Mouse (Mus musculus) heart, embryonic 13.5 days (tissue): ENCODE results near the gene Gm20517. TPM values are rescaled to one million over a fixed set of nuclear protein-coding genes. Genes with fewer than 3 reads are reported as not detected.

Experiments
- ATAC-seq: fragments of 200-750 bp; cut with Nextera tagmentation; 2 replicates; pipeline ENCODE4 v1.8.0; 2017; ENCODE audit warnings: moderate TSS enrichment; ENCODE audit not compliant: insufficient number of reproducible peaks, low FRiP score, low TSS enrichment; ENCODE audit errors: extremely low read depth
- H3K27ac ChIP-seq: fragments of 300-500 bp; sonication (generic); replicated peaks from 2 replicates; pipeline ENCODE4 v1.5.1; 2015; ENCODE audit warnings: moderate library complexity, mild to moderate bottlenecking, inconsistent platforms
- H3K27me3 ChIP-seq: fragments of 300-500 bp; sonication (generic); replicated peaks from 2 replicates; pipeline ENCODE4 v1.6.1; 2015; ENCODE audit warnings: mild to moderate bottlenecking, inconsistent platforms
- H3K36me3 ChIP-seq: fragments of 300-500 bp; sonication (generic); 2 replicates; pipeline ENCODE4 v1.6.1; 2015; ENCODE audit warnings: mild to moderate bottlenecking, inconsistent platforms
- H3K4me1 ChIP-seq: fragments of 300-500 bp; sonication (generic); 2 replicates; pipeline ENCODE4 v1.6.1; 2015; ENCODE audit warnings: inconsistent platforms
- H3K4me2 ChIP-seq: fragments of 300-500 bp; sonication (generic); 2 replicates; pipeline ENCODE4 v1.6.1; 2015; ENCODE audit warnings: inconsistent platforms, mild to moderate bottlenecking, moderate library complexity
- H3K4me3 ChIP-seq: fragments of 300-500 bp; sonication (generic); 2 replicates; pipeline ENCODE4 v1.5.1; 2015; ENCODE audit warnings: moderate library complexity, mild to moderate bottlenecking, inconsistent platforms
- H3K9ac ChIP-seq: fragments of 300-500 bp; sonication (generic); 2 replicates; pipeline ENCODE4 v1.6.1; 2015; ENCODE audit warnings: inconsistent platforms, mild to moderate bottlenecking, moderate library complexity
- H3K9me3 ChIP-seq: fragments of 300-500 bp; sonication (generic); 2 replicates; pipeline ENCODE4 v1.6.1; 2016; ENCODE audit warnings: inconsistent platforms
- WGBS: fragments of 180-500 bp; shearing (Covaris S2); methylation state at CpG from one replicate; pipeline ENCODE4 v1.1.7; 2015; ENCODE audit warnings: mixed read lengths; 5-methylcytosine and 5-hydroxymethylcytosine counted together
- polyA plus RNA-seq: library from polyadenylated mRNA; unstranded; fragments of >200 nt; fragmentation: Nextera tagmentation; extraction: Ambion mirVana; gene quantifications from 2 replicates; pipeline ENCODE4 v1.2.1, GENCODE M21; 2015

The Gm20517 gene
- polyA plus RNA-seq, 1 experiment from 2014 or later: 1.2 TPM

DNA sequence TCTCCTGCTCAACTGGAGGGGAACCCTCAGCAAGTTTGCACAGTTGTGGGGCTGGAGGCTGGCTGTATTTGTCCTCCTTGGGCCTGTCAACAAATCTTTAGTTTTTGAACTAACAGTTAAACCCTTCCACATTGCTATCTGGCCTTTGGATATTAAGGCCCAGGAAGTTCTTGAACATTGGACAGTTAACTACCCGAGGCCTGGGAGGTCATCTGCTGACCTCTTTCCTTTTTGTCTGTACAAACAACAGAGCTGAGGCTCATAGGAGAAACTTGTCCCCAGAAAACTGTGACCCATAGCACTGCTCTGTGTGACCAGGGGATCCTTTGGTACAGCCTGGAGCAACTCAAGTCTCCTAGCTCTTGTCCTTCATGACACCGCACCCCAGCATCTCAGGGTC is 87.7 kb downstream of the Gm20517 start:
- 81% methylated on average over 2 of the region's 2 CpGs for WGBS
- Histone ChIP-seq H3K36me3 (peaks cover 44% of the 10 kb centered on the region), H3K9ac (no peak overlapping the region)

GRCm38 (mm10) chr17:47701793-47702192 is 90.4 kb downstream of the Gm20517 start:
- Histone ChIP-seq H3K4me1 (peaks cover 22% of the 10 kb centered on the region), H3K4me2 (no peak overlapping the region), H3K9ac (no peak overlapping the region), H3K4me3 (no peak overlapping the region), H3K27ac (no peak overlapping the region), H3K9me3 (no peaks in the 10 kb centered on the region), H3K27me3 (peaks cover 45% of the 10 kb centered on the region), H3K36me3 (peaks cover 48% of the 10 kb centered on the region)
- 76% methylated on average over 9 of the region's 9 CpGs for WGBS
- ATAC-seq: no peak

More for the DNA sequence above, 87.7 kb downstream of the Gm20517 start:
- Histone ChIP-seq H3K4me1 (peaks cover 29% of the 10 kb centered on the region), H3K4me3 (no peak overlapping the region), H3K9me3 (no peaks in the 10 kb centered on the region), H3K27ac (no peak overlapping the region), H3K4me2 (no peak overlapping the region), H3K27me3 (peaks cover 35% of the 10 kb centered on the region)
- no peak for ATAC-seq

DNA sequence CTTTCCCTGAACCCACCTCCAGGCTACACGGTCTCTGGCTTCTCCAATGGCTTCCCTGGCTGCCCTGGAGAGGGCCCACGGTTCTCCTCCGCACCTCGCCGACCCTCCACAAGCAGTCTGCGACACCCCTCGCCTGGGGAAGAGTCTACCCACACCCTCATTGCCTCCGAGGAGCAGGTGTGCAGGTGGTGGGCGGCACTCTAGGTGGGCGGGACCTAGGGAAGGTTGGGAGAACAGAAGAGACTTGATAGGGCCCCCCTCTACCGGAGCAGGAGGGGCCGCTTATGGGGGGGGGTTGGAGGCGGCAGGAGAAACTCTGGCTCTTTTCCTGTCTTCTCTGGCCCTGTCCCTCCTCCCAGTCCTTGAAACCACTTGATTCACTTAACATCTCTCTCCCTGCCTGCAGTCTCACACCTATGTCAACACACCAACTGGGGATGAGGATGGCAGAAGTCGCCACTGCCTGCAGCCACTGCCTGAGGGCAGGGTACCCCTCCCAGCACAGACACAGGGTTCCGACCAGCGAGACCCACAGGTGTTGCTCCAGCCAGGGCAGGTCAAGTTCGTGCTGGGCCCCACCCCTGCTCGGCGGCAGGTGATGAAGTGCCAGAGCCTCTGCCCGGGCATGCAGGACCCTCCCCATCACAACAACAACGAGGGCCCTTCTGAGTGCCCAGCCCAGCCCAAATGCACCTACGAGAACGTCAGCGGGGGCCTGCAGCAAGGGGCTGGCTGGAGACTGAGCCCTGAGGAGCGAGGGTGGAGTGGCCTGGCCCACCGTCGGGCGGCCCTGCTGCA is 91.4 kb downstream of the Gm20517 start:
- H3K4me2 ChIP-seq: peak overlapping the region; percentile 21
- no peak for ATAC-seq
- WGBS: 26% methylated on average over 28 of the region's 28 CpGs

GRCm38 (mm10) chr17:47703556-47703955 is 92.2 kb downstream of the Gm20517 start:
- WGBS: 28% methylated on average over 20 of the region's 20 CpGs
- Histone ChIP-seq H3K9ac (no peak overlapping the region; the same call in 1 of the 2 replicates), H3K27ac (no peak overlapping the region), H3K27me3 (peaks cover 51% of the 10 kb centered on the region), H3K4me3 (no peak overlapping the region), H3K4me2 (peak overlapping the region; percentile 21), H3K4me1 (peaks cover 22% of the 10 kb centered on the region), H3K36me3 (peaks cover 48% of the 10 kb centered on the region), H3K9me3 (no peaks in the 10 kb centered on the region)
- no peak for ATAC-seq

More for the DNA sequence above, 91.4 kb downstream of the Gm20517 start:
- Histone ChIP-seq H3K27ac (no peak overlapping the region), H3K4me3 (no peak overlapping the region; the same call in 1 of the 2 replicates), H3K4me1 (peaks cover 22% of the 10 kb centered on the region), H3K9ac (no peak overlapping the region; the same call in 1 of the 2 replicates), H3K27me3 (peaks cover 47% of the 10 kb centered on the region), H3K36me3 (peaks cover 48% of the 10 kb centered on the region), H3K9me3 (no peaks in the 10 kb centered on the region)

DNA sequence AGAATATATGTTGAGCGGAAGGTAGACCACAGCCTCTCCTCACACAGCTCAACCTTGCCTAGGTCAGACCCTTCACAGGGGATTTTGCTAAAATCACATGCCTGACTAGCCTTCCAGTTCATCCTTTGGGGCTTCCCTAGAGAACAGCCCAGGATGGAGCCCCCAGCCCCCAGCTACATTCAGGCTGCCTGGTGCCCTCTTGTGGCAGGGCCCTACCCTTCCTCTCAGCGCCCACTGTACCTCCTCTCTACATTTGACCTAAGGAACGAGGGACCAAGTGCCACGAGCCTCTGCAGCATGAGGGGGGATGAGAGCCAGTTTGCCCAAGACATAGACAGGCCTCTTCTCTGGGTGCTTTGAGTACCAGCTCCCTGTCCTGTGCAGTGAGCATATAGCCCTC is 93.3 kb downstream of the Gm20517 start:
- no peaks in the 10 kb centered on the region for H3K9me3 ChIP-seq
- H3K27me3 ChIP-seq: peaks cover 51% of the 10 kb centered on the region
- no peak for ATAC-seq
- no peak overlapping the region for H3K9ac ChIP-seq
- 74% methylated on average over 4 of the region's 4 CpGs for WGBS
- no peak overlapping the region for H3K4me3 ChIP-seq
- no peak overlapping the region for H3K27ac ChIP-seq
- peaks cover 22% of the 10 kb centered on the region for H3K4me1 ChIP-seq
- H3K4me2 ChIP-seq: no peak overlapping the region
- peaks cover 40% of the 10 kb centered on the region for H3K36me3 ChIP-seq

GRCm38 (mm10) chr17:47706196-47706595 is 94.8 kb downstream of the Gm20517 start:
- no peak overlapping the region for H3K9ac ChIP-seq
- peaks cover 22% of the 10 kb centered on the region for H3K4me1 ChIP-seq
- ATAC-seq: no peak
- H3K4me3 ChIP-seq: no peak overlapping the region
- H3K27ac ChIP-seq: peak overlapping the region; percentile 32; the same call in 1 of the 2 replicates
- no peak overlapping the region for H3K4me2 ChIP-seq
- no peaks in the 10 kb centered on the region for H3K9me3 ChIP-seq
- H3K36me3 ChIP-seq: peaks cover 32% of the 10 kb centered on the region
- peaks cover 47% of the 10 kb centered on the region for H3K27me3 ChIP-seq
- 45% methylated on average over 1 of the region's 1 CpGs for WGBS

DNA sequence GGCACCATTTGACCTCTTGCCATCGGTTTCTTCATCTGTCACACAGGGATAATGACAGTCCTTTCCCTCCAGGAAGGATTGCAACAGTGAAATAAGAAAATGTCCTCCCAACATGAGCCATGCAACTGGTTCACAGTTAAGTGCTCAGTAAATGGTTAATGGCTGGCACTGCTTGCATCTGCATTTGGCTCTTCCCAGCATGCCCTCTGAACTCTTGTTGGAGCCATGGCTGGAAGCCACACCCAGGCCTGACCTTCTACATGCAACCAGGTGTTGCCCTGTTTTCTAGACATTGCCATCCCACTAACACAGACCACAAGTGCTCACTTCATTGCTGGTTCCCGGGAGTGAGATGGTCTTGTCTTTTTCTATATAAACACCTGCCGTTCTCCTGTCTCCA is 96.6 kb downstream of the Gm20517 start:
- no peak overlapping the region for H3K4me2 ChIP-seq
- peaks cover 36% of the 10 kb centered on the region for H3K27me3 ChIP-seq
- peaks cover 14% of the 10 kb centered on the region; the same call in 1 of the 2 replicates for H3K36me3 ChIP-seq
- H3K9ac ChIP-seq: no peak overlapping the region
- no peaks in the 10 kb centered on the region for H3K9me3 ChIP-seq
- 68% methylated on average over 3 of the region's 3 CpGs for WGBS
- no peak overlapping the region for H3K27ac ChIP-seq
- peaks cover 18% of the 10 kb centered on the region for H3K4me1 ChIP-seq
- no peak for ATAC-seq
- H3K4me3 ChIP-seq: no peak overlapping the region

DNA sequence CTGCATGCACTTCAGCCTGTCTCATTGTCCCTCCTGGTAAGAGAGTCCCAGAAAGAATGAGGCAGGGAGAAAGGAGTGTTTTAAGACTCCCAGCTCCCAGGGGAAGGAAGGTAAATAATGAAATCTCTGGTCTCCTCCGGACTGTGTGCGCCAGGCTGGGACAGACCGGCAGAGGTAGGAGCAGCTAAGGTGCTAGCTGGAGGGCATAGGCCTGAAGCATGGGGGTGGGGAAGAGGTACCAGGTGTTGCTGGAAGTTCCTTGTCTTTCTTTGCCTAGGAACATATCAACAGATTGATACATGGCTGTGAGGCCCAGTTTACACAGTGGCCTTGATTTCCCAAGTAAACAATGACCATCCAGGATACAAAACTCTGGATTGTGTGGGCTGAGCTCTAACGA is 97.6 kb downstream of the Gm20517 start:
- H3K9me3 ChIP-seq: no peaks in the 10 kb centered on the region
- 0 out of 2 replicates have a peak, but pooled peaks cover 4% of the 10 kb centered on the region for H3K36me3 ChIP-seq

DNA sequence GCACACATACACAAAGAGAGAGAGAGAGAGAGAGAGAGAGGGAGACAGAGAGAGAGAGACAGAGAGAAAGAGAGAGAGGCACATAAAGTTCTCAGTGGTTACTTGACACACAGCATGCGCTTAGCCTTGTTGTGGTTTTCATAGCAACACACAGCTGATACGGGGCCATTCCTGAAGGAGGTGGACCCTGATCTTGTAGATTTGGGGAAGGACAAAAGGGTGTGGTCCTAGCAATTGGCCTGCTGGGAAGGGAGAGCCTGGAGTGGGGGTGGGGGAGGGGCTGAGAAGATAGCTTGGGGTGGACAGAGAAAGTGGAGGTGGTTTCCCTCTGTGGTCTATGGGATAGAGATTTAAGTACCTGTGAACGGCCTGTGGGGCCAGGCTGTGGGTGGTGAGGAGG is 98.6 kb downstream of the Gm20517 start:
- 44% methylated on average over 3 of the region's 3 CpGs for WGBS

More for the DNA sequence above, 97.6 kb downstream of the Gm20517 start:
- WGBS: 66% methylated on average over 4 of the region's 4 CpGs
- peaks cover 10% of the 10 kb centered on the region for H3K4me1 ChIP-seq
- no peak overlapping the region for H3K4me2 ChIP-seq
- H3K27ac ChIP-seq: no peak overlapping the region
- peaks cover 26% of the 10 kb centered on the region for H3K27me3 ChIP-seq
- H3K9ac ChIP-seq: no peak overlapping the region
- no peak for ATAC-seq
- no peak overlapping the region for H3K4me3 ChIP-seq

DNA sequence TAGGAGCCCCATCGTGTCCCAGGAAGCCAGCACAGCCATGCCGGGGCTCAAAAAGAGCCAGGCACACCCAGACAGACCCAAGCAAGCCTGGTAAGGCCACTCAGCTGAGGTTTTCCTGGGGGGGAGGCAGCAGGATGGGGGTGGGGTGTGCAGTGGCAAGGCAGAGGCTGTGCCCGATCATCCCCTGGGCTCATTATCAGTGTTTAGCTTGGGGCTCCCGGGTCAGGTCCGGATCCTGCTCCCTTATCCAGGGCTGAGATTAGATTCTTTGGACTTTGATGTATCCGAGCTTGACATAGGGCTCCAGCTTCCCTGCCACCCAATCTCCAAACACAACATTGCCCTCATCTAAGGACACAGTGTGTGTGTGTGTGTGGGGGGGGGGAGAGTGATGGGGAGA is 100.5 kb downstream of the Gm20517 start:
- no peak overlapping the region for H3K4me2 ChIP-seq
- H3K36me3 ChIP-seq: no peaks in the 10 kb centered on the region
- H3K9me3 ChIP-seq: no peaks in the 10 kb centered on the region
- no peak for ATAC-seq
- no peak overlapping the region for H3K27ac ChIP-seq
- peaks cover 10% of the 10 kb centered on the region; the same call in 1 of the 2 replicates for H3K27me3 ChIP-seq
- H3K4me3 ChIP-seq: no peak overlapping the region
- H3K9ac ChIP-seq: no peak overlapping the region
- 13% methylated on average over 6 of the region's 6 CpGs for WGBS
- peaks cover 12% of the 10 kb centered on the region for H3K4me1 ChIP-seq

More for the DNA sequence above, 98.6 kb downstream of the Gm20517 start:
- Histone ChIP-seq H3K36me3 (no peaks in the 10 kb centered on the region), H3K27me3 (peaks cover 17% of the 10 kb centered on the region), H3K27ac (no peak overlapping the region), H3K4me3 (no peak overlapping the region), H3K9me3 (no peaks in the 10 kb centered on the region), H3K9ac (no peak overlapping the region), H3K4me1 (peaks cover 10% of the 10 kb centered on the region), H3K4me2 (no peak overlapping the region)
- ATAC-seq: no peak

DNA sequence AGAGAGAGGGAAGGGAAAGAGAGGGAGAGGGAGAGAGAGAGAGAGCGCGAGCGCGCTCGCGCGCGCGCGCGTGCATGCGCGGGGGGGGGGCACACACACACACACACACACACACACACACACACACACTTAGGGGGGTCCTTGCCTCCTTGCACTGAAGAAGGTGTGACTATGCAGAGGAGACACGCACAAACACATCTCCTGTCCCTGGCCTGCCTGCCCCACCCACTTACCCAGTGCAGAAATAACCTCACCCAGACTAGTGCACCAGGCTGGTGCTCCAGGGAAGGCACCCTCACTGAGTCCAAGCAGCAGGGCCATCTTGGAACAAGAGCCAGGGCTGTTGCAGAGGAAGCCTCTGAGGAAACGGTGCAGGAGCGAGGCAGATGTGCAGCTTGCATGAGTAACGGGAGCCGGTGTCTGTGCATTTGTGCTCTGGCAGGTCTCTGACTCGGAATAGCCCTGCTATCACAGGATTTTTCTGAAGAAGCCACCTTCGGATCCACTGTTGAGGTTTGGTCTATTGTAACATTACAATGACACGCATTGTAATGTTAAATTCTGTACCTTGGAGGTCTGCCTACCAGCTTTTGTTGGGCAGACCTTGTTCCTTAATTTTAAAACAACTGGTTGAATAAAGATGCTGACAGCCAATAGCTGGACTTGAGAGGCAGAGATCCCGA is 101.6 kb downstream of the Gm20517 start:
- Histone ChIP-seq H3K9ac (no peak overlapping the region), H3K9me3 (no peaks in the 10 kb centered on the region), H3K36me3 (no peaks in the 10 kb centered on the region), H3K27ac (no peak overlapping the region), H3K4me3 (no peak overlapping the region), H3K27me3 (peaks cover 1% of the 10 kb centered on the region; the same call in 1 of the 2 replicates), H3K4me2 (peak overlapping the region; percentile 36; the same call in 1 of the 2 replicates), H3K4me1 (peaks cover 12% of the 10 kb centered on the region)
- ATAC-seq: no peak
- 52% methylated on average over 11 of the region's 22 CpGs for WGBS
